Mouse (Mus musculus): Measurements from ENCODE around the gene Tut7.
"Not testable (repeated sequence)": the region's sequence is repeated elsewhere in the genome, so short reads cannot be mapped to it uniquely, and the experiment has no call there.

Gene Tut7

GRCm38 (mm10) chr13:59768531-59768930 lies 54.4 kb downstream of the Tut7 start:
- no peak for DNase-seq (ENCODE audit: low read depth, low spot score)

GRCm38 (mm10) chr13:59766786-59767515 lies 56.0 kb downstream of the Tut7 start:
- no peak for DNase-seq (ENCODE audit: low read depth, low spot score)

- DNase-seq (ENCODE audit: low read depth, low spot score) = no peak
Measured at GRCm38 (mm10) chr13:59762791-59763190, 60.2 kb downstream of the Tut7 start.

- DNase-seq (ENCODE audit: low read depth, low spot score) = no peak
Measured at GRCm38 (mm10) chr13:59756906-59757305, 66.0 kb downstream of the Tut7 start.

- no peak for DNase-seq (ENCODE audit: low read depth, low spot score)
Measured at GRCm38 (mm10) chr13:59750310-59750709, 72.6 kb downstream of the Tut7 start.

GRCm38 (mm10) chr13:59746711-59747110 lies 76.2 kb downstream of the Tut7 start, which contains the start of gene 1700014D04Rik:
1700014D04Rik (minus strand) TSS chr13:59746752.
- no peak for DNase-seq (ENCODE audit: low read depth, low spot score)

- DNase-seq (ENCODE audit: low read depth, low spot score) = no peak
Measured at GRCm38 (mm10) chr13:59746164-59746563, 76.8 kb downstream of the Tut7 start.

GRCm38 (mm10) chr13:59745462-59745861 lies 77.5 kb downstream of the Tut7 start:
- no peak for DNase-seq (ENCODE audit: low read depth, low spot score)

GRCm38 (mm10) chr13:59741697-59742096 lies 81.2 kb downstream of the Tut7 start:
- no peak for DNase-seq (ENCODE audit: low read depth, low spot score)

- DNase-seq (ENCODE audit: low read depth, low spot score) = no peak
Measured at GRCm38 (mm10) chr13:59741096-59741495, 81.9 kb downstream of the Tut7 start.

GRCm38 (mm10) chr13:59739397-59739796 lies 83.5 kb downstream of the Tut7 start:
- no peak for DNase-seq (ENCODE audit: low read depth, low spot score)

- DNase-seq (ENCODE audit: low read depth, low spot score) = no peak
Measured at GRCm38 (mm10) chr13:59738455-59738854, 84.5 kb downstream of the Tut7 start.

- peak; percentile 34 for DNase-seq (ENCODE audit: low read depth, low spot score)
Measured at GRCm38 (mm10) chr13:59735190-59735589, 87.8 kb downstream of the Tut7 start.

- not testable (repeated sequence) for DNase-seq (ENCODE audit: low read depth, low spot score)
Measured at GRCm38 (mm10) chr13:59734347-59734746, 88.6 kb downstream of the Tut7 start.

GRCm38 (mm10) chr13:59733936-59734335 lies 89.0 kb downstream of the Tut7 start:
- DNase-seq (ENCODE audit: low read depth, low spot score) = no peak

GRCm38 (mm10) chr13:59731652-59732051 lies 91.3 kb downstream of the Tut7 start, which contains the start of gene Spata31d1d:
Spata31d1d (minus strand) TSS chr13:59731752.
- no peak for DNase-seq (ENCODE audit: low read depth, low spot score)

GRCm38 (mm10) chr13:59728378-59729093 lies 94.4 kb downstream of the Tut7 start:
- DNase-seq (ENCODE audit: low read depth, low spot score) = peak; percentile 79

GRCm38 (mm10) chr13:59726139-59726867 lies 96.6 kb downstream of the Tut7 start:
- DNase-seq (ENCODE audit: low read depth, low spot score) = no peak

- DNase-seq (ENCODE audit: low read depth, low spot score) = not testable (repeated sequence)
Measured at GRCm38 (mm10) chr13:59722089-59722488, 100.9 kb downstream of the Tut7 start.

Measured in retina, postnatal 7 days (tissue).